Mouse (Mus musculus): ENCODE data around the gene Lrp3.

The Lrp3 gene

DNA sequence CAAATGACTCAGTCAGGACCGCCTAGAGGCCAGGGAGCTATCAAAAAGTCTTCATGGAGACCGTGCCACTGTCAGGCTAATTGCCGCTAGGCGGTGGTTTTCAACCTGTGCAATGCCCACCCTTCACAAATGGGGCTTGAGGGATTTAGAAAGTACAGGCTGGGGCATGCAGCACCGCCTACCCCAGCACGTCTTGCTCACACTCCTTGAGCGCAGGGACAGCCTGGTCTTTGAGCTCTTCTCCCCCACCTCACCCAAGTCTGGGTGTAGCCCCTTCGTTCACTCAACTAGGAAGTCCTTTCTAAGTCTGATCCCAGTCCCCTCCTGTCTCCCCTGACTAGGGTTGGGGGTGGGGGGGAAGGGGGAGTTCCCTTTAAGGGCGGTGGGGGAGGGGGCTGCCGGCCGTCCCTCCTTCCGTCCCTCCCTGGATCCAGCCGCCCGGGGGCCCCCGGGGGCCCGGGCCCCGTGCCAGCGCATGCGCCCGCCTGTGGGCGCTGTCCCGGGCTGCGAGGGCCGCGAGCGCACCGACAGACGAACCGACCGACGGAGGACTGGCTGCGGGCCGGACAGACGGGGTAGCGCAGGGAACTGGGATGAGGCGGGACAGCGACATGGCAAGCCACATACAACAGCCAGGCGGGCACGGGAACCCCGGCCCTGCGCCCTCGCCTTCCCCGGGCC lies 29.3 kb downstream of the Lrp3 start, which contains the start of gene Slc7a10:
Gene Slc7a10, plus strand, starts transcription at position 497 of the 681 bp plus-strand sequence.
- no peak for DNase-seq

DNA sequence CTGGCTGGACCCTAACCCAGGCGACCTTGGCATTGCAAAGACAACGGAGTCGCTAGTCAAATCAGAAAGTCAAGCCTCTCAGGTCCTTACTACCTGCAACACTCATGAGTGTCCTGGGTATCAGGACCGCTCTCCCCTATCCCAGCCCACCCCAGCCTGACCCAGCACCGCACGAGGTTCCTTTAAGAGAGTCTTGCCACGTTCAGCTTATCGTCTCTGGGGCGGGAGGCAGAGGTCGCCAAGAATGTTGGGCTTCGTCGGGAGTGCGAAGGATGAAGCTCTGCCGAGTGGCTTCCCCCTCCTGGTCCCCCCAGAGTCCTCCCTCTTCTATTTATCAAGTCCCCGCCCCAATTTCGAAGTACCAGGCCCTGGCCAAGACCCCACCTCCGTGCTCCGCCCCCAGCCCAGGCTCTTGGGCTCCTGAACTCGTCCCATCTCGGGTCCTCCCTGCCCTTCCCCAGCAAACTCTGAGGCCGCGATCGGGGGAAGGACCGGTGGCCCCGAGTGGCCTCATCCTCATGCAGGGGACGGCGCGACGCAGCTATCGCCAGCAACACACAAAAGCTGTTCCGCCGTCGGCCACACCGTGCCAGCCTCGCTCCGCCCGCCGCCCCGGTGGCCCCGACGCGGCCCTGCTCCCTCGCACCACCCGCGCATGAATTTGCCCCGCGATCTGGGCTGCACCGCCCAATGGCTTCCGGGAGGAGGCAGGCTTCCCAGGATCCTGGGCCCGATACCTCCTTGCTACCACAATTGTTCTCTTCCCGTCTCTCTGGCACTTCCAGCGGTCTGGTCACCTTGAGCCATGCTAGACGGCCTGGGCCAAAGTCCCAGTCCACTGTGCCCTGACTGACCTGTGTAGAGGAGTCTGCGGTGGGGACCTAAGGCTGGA lies 30.2 kb downstream of the Lrp3 start:
- DNase-seq = peak; percentile 47

DNA sequence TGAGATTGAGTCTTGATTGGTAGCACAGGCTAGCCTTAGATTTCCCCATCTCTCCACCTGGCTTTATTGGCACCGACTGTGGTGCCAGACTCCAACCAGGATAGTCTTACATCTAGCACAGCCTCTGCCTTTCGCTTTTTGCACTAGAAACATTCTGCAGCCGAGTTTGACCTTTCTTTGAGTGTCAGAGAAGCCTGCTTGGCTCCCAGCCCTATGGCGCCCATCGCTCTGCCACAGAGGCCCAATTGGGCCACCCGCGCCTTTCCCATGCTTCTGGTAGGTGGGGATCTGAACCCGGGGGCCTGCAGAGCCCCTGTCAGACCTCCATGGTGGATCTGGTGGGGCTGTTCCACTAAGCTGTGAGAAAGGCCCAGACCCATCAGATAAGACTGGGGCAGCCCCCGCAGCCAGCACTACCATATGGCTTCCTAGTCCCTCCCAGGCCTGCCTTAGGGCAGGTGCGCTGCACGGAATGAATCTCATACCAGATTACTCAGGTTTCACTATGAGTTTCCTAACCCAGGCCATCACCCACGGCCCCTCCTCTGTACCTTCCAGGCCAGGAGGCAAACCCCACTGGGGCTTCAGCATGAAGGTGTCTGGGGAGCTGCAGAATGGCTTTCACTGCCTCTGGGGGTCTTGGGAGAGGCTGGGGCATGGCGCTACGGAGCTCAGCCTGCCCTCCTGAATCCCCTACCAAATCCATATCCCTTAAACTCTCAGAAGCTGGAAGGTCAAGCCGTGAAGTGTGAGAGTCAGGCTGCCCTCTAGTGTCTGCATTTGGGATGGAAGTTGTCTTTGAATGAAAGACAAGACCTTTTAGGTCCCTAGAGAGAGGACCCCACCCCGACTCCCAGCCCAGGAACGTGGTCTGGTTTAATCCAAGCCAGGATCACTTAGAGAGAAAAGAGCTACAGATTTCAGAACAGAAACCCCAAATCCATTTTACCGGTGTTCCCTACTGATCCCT lies 38.6 kb downstream of the Lrp3 start:
- DNase-seq = no peak

DNA sequence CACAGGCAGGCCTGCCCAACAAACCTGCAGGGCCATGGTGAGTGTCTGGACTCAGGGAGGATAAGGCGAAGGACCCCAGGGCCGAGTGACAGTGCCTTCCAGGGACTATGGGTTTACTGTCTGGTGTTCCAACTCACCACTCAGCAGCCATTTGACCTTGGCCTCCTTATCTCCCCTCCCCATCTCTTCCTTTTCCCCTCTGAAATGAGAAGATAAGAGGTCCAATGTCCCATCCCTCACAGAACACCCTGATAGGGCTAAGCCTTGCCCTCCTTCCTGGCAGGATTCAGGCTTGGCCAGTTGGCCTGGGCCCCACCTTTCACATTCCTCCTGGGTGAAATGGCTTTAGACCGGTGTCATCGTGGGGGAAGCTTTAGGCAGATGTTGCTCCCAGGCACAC lies 39.8 kb downstream of the Lrp3 start:
- no peak for DNase-seq

DNA sequence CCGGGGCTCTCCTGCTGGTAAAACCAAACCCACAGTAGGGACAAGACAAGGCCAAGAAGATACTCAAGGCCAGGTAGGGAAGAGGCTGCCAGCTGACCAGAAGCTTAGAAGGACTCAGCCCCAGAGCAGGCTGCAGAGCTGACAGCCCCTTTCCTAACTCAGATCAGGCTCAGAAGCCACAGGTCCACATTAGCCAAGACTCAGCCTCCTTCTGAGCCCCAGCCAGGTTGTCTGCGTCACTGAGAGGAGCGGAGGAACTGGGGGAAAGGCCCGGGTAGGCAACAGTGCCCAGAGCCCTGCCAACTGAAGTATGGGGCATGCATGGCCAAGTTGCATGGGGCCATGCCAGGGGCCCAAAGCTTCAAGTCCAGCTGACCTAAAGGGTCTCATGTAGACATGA lies 42.8 kb downstream of the Lrp3 start:
- no peak for DNase-seq

DNA sequence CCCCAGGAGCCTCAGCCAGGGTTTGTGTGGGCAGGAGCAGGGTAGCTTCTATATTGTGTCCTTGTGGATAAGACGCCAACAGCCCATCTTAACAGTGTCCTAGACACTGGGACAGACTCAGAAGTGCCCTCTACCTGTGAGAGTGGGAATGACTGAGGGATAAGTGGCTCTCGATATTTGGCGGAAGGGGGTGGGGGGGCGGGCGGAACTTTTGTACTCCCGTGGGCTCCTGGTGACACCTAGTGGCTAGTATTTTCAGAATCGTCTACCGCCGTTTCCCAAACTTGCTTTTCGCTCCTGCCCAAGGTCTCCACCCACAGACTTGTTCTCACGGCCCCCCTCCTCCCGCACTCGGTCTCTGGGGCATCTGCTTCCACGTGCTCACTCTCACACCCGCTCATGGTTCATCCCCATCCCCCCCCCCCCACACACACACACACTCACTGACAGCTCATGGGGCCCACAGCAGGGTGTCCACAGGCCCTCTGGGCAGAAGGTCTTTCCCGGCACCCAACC lies 43.4 kb downstream of the Lrp3 start:
- DNase-seq = peak; percentile 65

DNA sequence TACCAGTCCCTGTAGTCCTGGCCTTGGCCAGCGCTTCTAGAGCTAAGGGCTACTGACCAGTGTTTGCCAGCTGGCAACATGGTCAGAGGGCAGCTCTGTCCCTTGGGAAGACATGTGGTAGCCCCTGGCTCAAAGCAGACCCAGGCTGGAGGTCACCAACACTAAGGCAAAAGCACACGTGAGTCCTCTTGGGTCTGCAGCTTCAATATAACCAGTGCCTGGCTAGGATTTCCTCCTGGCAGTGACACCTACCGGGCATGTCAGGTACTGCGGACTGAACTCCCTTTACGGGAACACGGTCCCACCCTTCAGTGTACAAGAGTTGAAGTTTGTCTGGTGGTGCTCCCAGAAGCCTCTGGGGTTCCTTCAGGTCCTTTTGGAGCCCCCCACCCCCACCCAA lies 46.0 kb downstream of the Lrp3 start:
- DNase-seq = peak; percentile 69

DNA sequence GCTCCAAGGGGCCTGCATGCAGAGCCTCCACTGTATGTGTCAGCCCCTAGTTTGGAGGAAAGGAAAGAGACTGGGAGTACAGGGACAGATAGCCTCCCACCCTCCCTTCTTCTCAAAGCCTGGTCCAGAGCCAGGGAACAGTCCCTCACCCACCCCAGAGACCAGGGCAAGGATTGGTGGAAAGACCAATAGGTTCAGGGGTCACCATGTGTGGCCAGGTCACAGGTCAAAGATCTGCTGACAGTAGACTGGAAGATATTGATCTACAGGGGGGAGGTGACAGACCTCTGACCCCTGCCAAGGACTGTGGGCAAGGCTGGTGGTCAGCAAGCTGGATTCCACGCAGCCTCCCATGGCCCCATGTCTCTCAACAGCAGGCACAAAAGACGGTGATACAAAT lies 47.4 kb downstream of the Lrp3 start:
- DNase-seq = no peak

DNA sequence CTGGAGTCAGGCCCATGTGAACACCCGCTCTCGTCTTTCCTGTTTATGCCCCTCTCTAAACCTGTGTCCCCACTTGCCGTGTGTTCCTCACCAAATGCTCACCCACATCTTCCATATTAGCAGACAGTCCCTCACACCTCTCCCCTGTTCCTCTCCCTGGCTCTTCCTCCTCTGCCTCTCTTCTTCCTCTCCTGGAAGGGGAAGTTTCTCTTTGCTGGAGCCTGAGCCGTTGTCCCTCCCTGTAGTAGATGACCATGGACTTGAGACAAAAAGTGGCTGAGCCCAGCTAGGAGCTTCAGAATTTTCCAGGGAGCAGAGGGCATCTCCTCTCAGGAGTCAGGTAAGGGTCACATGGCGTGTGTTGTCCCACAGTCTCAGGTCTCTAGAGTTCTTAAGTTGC lies 48.3 kb downstream of the Lrp3 start:
- no peak for DNase-seq

DNA sequence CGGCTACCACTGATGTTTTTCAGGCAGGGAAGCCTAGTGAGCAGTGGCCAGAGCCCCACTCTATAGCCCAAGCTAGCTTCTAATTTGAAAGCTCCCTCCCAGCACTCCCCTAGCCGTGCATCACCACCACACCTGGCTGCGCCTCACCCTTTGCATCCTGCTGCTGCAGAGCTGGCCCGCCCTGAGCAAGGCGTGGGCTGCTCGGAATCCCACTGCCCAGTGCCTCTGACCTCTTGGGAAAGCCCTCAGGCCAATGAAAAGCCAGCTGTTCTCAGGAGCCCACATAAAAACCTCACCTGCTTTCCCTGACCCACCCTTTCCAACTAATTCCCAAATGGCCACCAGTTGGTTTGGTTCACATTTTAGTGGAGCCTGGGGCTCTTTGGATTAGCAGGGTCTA lies 51.2 kb downstream of the Lrp3 start:
- DNase-seq = no peak

DNA sequence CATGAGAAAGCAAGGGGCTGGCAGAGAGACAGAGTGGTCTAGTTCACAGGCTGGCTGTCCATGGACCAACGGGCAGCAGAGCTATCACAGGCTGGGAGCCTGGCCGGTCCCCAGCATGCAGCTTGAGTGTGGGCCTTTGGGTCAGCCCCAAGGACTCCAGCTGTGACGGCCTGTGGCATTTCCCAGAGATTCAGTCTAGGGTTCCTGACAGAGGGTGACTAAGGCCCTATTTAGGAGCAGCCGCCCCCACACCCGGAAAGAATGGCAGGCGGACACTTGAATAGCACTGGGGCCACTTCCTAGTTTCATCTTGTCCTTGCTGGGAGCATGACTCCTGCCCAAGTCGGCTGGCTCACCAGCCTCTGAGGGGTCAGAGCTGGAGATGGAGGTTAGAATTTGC lies 51.7 kb downstream of the Lrp3 start:
- no peak for DNase-seq

DNA sequence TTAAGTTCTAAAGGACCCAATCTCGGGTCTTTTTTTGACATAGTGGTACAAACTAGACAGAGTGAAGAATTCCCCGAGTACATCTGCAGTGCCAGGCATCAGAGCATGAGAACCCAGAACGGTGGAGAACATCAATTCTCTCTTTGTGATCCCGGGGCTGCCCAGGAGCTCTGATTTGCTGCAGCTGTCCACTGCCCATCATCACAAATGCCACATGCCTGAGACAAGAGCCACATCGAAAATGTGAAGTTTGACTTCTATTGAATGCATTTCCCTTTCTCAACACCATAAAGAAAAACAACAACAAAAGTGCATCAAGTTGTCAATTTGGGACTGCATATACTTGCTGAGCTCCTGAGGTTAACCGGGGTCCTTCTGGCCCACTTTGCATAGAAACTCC lies 52.9 kb downstream of the Lrp3 start:
- DNase-seq = no peak

DNA sequence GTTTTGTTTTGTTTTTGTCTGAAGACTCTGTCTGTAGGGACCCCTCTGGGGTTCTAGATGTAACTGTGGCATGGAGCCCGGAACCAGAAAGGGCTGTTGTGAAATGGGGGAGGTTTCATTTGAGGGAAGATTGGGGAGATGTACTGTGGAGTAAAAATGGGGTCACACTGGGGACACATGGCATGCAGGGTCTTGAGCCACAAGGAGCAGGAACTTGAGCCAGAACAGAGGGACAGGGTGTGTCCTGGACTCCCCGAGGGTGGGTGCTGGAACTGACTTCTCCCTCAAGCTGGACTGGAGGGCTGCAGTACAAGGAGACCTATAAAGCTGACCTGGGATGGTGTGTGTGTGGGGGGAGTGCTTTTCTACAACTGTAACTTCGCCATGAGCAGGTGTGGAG lies 57.8 kb downstream of the Lrp3 start:
- no peak for DNase-seq

DNA sequence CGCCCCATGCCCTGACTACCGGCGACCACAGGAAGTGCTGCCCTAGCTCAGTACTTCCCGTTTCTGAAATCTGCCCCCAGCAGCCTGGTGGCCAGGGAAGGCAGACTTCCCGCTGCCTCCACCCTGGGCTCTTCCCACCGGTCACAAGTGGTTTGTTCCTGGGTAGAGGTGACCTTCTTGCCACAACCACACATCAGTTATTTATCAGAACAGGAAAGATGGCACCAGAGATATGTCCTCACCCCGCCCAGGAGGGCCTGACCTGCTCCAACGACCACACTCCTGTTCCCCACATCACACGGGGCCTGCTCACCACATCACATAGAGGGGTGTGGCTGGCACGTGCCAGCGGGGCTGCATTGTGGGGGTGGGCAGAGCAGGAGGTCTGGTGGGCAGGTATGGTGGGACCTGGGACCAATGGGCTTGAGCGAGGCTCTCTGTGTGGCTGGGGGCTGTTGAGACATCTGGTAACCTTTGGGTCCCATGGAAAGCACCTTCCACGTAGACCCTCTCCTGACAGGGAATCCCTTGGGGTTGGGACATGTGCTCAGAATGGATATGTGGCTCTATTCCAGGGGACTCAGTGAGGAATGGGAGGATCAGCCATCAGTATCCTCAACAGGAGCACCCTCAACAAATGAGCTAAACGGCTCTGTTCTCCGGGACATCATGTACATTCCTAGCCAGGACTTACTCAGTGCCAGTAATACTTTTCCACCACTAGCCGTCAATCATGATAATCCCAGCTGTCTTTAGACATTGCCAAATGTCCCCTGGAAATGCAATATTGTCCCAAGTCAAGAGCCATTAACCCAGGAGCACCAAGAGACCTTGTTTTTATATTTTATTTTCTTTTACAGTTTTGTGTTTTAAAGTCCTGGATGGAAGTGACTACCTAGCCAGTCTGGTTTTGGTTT lies 58.5 kb downstream of the Lrp3 start:
- no peak for DNase-seq

DNA sequence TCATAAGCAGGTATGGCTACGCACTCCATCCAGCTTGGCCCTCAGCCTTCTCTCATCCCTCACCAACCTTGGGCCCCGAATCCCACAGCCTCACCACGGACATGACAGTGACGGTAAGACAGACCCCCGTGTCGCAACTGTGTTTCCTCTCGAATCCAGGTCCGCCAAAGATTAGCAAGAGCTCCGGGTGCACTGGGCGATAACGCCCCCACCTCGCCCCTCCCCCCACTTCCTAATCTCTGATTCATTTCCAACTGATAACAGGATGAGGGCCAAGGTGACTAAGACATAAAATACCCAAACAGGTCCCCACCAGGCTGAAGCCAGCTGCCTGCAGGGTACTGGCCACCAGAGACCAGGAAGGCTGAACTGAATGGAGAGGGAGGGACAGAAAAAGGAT lies 60.8 kb downstream of the Lrp3 start:
- DNase-seq = no peak

DNA sequence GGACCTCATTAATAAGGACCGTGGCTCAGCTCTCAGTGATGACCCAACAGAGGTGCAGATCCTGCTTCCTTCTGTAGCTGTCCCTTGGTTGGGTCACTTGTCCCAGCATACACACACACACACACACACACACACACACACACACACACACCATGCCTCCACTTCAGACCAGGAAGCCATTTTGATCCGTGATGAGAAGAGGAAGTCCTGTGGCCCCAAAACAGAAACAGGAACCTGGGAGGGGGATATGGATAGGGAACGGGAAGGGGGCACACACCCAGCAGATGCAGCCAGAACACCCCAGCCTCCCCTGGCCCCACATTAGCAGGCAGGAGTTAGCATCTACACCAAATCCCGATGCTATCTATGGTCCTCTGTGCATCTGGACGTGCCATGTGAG lies 64.4 kb downstream of the Lrp3 start:
- DNase-seq = no peak

Data from cerebellum, adult 9-11 months (tissue).